Mouse (Mus musculus): ENCODE results near the gene Olfr331. TPM values are rescaled to one million over a fixed set of nuclear protein-coding genes. Genes with fewer than 3 reads are reported as not detected.
"Not testable (repeated sequence)": the region's sequence is repeated elsewhere in the genome, so short reads cannot be mapped to it uniquely, and the experiment has no call there.

Gene Olfr331
- not detected in 2 replicates for total RNA-seq (2014; fragmentation: Nextera tagmentation)
- total RNA-seq (2017), result not detected in 2 replicates

DNA sequence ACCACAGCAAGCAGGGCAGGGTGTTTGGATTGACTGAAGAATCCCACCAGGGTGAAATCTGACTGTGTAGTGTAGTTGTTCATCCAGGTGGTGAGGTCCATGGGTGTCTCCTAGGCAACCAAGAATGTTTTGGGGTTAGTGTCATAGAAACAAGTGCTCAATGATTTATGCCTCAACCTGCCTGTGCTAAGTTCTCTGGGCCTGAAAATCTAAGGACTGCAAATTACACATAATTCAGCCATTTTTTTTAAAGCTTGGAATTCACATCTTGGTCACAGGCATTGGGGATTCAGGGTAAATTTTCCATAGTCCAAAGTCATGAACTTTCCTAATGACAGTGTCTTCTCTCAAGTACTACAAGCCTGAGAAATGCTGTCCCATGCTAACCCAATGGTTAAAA is at the start of gene Olfr331:
Olfr331 (minus strand) TSS at position 101 of the 400 bp plus-strand sequence.
- ATAC-seq (replicated peaks; ENCODE audit: poor library complexity, severe bottlenecking), result not testable (repeated sequence)

GRCm38 (mm10) chr11:58546322-58546721 is 44.0 kb upstream of the Olfr331 start, which contains the start of gene Olfr329-ps:
Olfr329-ps (minus strand) TSS chr11:58546422.
- ATAC-seq (replicated peaks; ENCODE audit: poor library complexity, severe bottlenecking), result no peak

- ATAC-seq (replicated peaks; ENCODE audit: poor library complexity, severe bottlenecking), result not testable (repeated sequence)
Observed at GRCm38 (mm10) chr11:58534736-58535135, 32.4 kb upstream of the Olfr331 start, which contains the start of gene Olfr330. Olfr330 (minus strand) TSS chr11:58534836.

- ATAC-seq (replicated peaks; ENCODE audit: poor library complexity, severe bottlenecking), result not testable (repeated sequence)
Observed at GRCm38 (mm10) chr11:58519756-58520155, 17.4 kb upstream of the Olfr331 start.

- not testable (repeated sequence) for ATAC-seq (replicated peaks; ENCODE audit: poor library complexity, severe bottlenecking)
Observed at GRCm38 (mm10) chr11:58518916-58519315, 16.5 kb upstream of the Olfr331 start.

- ATAC-seq (replicated peaks; ENCODE audit: poor library complexity, severe bottlenecking), result peak; percentile 44; the same call in 1 of the 2 replicates
Observed at GRCm38 (mm10) chr11:58509058-58509457, 6.7 kb upstream of the Olfr331 start.

GRCm38 (mm10) chr11:58499290-58499689 is 3.1 kb downstream of the Olfr331 start:
- ATAC-seq (replicated peaks; ENCODE audit: poor library complexity, severe bottlenecking), result no peak

- no peak for ATAC-seq (replicated peaks; ENCODE audit: poor library complexity, severe bottlenecking)
Observed at GRCm38 (mm10) chr11:58498761-58499160, 3.6 kb downstream of the Olfr331 start.

- ATAC-seq (replicated peaks; ENCODE audit: poor library complexity, severe bottlenecking), result no peak
Observed at GRCm38 (mm10) chr11:58492455-58492854, 9.9 kb downstream of the Olfr331 start, which contains the start of gene Olfr332. Olfr332 (minus strand) TSS chr11:58492555.

GRCm38 (mm10) chr11:58462170-58462569 is 40.2 kb downstream of the Olfr331 start, which contains the start of gene Olfr30:
Olfr30 (minus strand) TSS chr11:58462270.
- no peak for ATAC-seq (replicated peaks; ENCODE audit: poor library complexity, severe bottlenecking)

GRCm38 (mm10) chr11:58453592-58453991 is 48.8 kb downstream of the Olfr331 start:
- no peak for ATAC-seq (replicated peaks; ENCODE audit: poor library complexity, severe bottlenecking)

DNA sequence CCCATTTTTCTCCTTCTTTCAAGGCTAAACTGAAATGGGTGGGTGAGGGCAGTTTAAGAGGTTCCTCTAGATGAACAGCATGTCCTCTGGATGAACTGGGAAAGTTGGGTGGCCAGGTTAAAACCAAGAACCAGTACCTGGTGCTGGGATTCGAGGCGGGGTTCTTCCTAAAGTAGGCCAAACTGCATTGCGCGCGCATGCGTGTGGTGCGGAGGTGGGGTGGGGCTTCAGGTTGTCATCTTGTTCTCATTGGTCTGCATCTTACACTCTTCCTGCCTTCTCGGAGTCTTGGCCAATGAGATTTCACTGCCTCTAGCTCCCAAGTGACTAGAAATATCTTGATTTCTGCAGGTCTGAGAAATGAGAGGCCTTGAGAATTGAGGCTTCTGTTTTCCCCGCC is 49.6 kb downstream of the Olfr331 start, which contains the start of gene Lypd9:
Lypd9 (minus strand) TSS at position 165 of the 400 bp plus-strand sequence.
- no peak for ATAC-seq (replicated peaks; ENCODE audit: poor library complexity, severe bottlenecking)

Other genes starting within 250 kb of the Olfr331 start
- gene 4930438A08Rik, start 227.8 kb downstream of the Olfr331 start, total RNA-seq (2014; fragmentation: Nextera tagmentation), result 2.2 TPM in 1 of 2 replicates, not detected in the other
- 2.8 and 4.7 TPM in 2 replicates for gene 4930438A08Rik, start 227.8 kb downstream of the Olfr331 start, total RNA-seq (2017)
- 35.3 and 35.8 TPM in 2 replicates for gene Zfp692, start 195.5 kb downstream of the Olfr331 start, total RNA-seq (2014; fragmentation: Nextera tagmentation)
- gene Zfp692, start 195.5 kb downstream of the Olfr331 start, total RNA-seq (2017), result 22.7 and 27.7 TPM in 2 replicates
- gene Zfp672, start 172.2 kb downstream of the Olfr331 start, total RNA-seq (2014; fragmentation: Nextera tagmentation), result 10.9 and 19.5 TPM in 2 replicates
- 22.6 and 26.4 TPM in 2 replicates for gene Zfp672, start 172.2 kb downstream of the Olfr331 start, total RNA-seq (2017)
- 4.5 and 10.7 TPM in 2 replicates for gene Sh3bp5l, start 171.8 kb downstream of the Olfr331 start, total RNA-seq (2014; fragmentation: Nextera tagmentation)
- gene Sh3bp5l, start 171.8 kb downstream of the Olfr331 start, total RNA-seq (2017), result 10.3 and 17.8 TPM in 2 replicates
- gene Lypd8, start 123.5 kb downstream of the Olfr331 start, total RNA-seq (2014; fragmentation: Nextera tagmentation), result not detected in 2 replicates
- gene Lypd8, start 123.5 kb downstream of the Olfr331 start, total RNA-seq (2017), result not detected in 2 replicates
- not detected in 2 replicates for gene 1810065E05Rik, start 81.5 kb downstream of the Olfr331 start, total RNA-seq (2014; fragmentation: Nextera tagmentation)
- not detected in 2 replicates for gene 1810065E05Rik, start 81.5 kb downstream of the Olfr331 start, total RNA-seq (2017)
- gene Gm12253, start 70.0 kb downstream of the Olfr331 start, total RNA-seq (2014; fragmentation: Nextera tagmentation), result not detected in 2 replicates
- gene Gm12253, start 70.0 kb downstream of the Olfr331 start, total RNA-seq (2017), result not detected in 2 replicates
- gene Lypd9, start 49.6 kb downstream of the Olfr331 start, total RNA-seq (2014; fragmentation: Nextera tagmentation), result not detected in 2 replicates
- not detected in 2 replicates for gene Lypd9, start 49.6 kb downstream of the Olfr331 start, total RNA-seq (2017)
- not detected in 2 replicates for gene Olfr30, start 40.3 kb downstream of the Olfr331 start, total RNA-seq (2014; fragmentation: Nextera tagmentation)
- not detected in 2 replicates for gene Olfr30, start 40.3 kb downstream of the Olfr331 start, total RNA-seq (2017)
- not detected in 2 replicates for gene Olfr332, start 10.0 kb downstream of the Olfr331 start, total RNA-seq (2014; fragmentation: Nextera tagmentation)
- gene Olfr332, start 10.0 kb downstream of the Olfr331 start, total RNA-seq (2017), result not detected in 2 replicates
- gene Olfr330, start 32.3 kb upstream of the Olfr331 start, total RNA-seq (2014; fragmentation: Nextera tagmentation), result not detected in 2 replicates
- gene Olfr330, start 32.3 kb upstream of the Olfr331 start, total RNA-seq (2017), result not detected in 2 replicates
- gene Olfr329-ps, start 43.9 kb upstream of the Olfr331 start, total RNA-seq (2014; fragmentation: Nextera tagmentation), result not detected in 2 replicates
- not detected in 2 replicates for gene Olfr329-ps, start 43.9 kb upstream of the Olfr331 start, total RNA-seq (2017)
- gene Olfr328, start 53.1 kb upstream of the Olfr331 start, total RNA-seq (2014; fragmentation: Nextera tagmentation), result not detected in 2 replicates
- not detected in 2 replicates for gene Olfr328, start 53.1 kb upstream of the Olfr331 start, total RNA-seq (2017)
- gene Olfr224, start 68.0 kb upstream of the Olfr331 start, total RNA-seq (2014; fragmentation: Nextera tagmentation), result not detected in 2 replicates
- gene Olfr224, start 68.0 kb upstream of the Olfr331 start, total RNA-seq (2017), result not detected in 2 replicates
- not detected in 2 replicates for gene Olfr325, start 75.2 kb upstream of the Olfr331 start, total RNA-seq (2014; fragmentation: Nextera tagmentation)
- not detected in 2 replicates for gene Olfr325, start 75.2 kb upstream of the Olfr331 start, total RNA-seq (2017)
- gene Olfr324, start 92.5 kb upstream of the Olfr331 start, total RNA-seq (2014; fragmentation: Nextera tagmentation), result not detected in 2 replicates
- not detected in 2 replicates for gene Olfr324, start 92.5 kb upstream of the Olfr331 start, total RNA-seq (2017)
- gene 2210407C18Rik, start 113.5 kb upstream of the Olfr331 start, total RNA-seq (2014; fragmentation: Nextera tagmentation), result not detected in 2 replicates
- gene 2210407C18Rik, start 113.5 kb upstream of the Olfr331 start, total RNA-seq (2017), result not detected in 2 replicates
- gene Olfr323, start 127.9 kb upstream of the Olfr331 start, total RNA-seq (2014; fragmentation: Nextera tagmentation), result not detected in 2 replicates
- gene Olfr323, start 127.9 kb upstream of the Olfr331 start, total RNA-seq (2017), result not detected in 2 replicates
- gene Trim58, start 137.9 kb upstream of the Olfr331 start, total RNA-seq (2014; fragmentation: Nextera tagmentation), result 1.4 and 1.6 TPM in 2 replicates
- gene Trim58, start 137.9 kb upstream of the Olfr331 start, total RNA-seq (2017), result 0.31 and 0.56 TPM in 2 replicates
- not detected in 2 replicates for gene Olfr322, start 156.2 kb upstream of the Olfr331 start, total RNA-seq (2014; fragmentation: Nextera tagmentation)
- not detected in 2 replicates for gene Olfr322, start 156.2 kb upstream of the Olfr331 start, total RNA-seq (2017)
- gene Olfr320, start 178.5 kb upstream of the Olfr331 start, total RNA-seq (2014; fragmentation: Nextera tagmentation), result not detected in 2 replicates
- not detected in 2 replicates for gene Olfr320, start 178.5 kb upstream of the Olfr331 start, total RNA-seq (2017)
- gene Olfr319, start 196.6 kb upstream of the Olfr331 start, total RNA-seq (2014; fragmentation: Nextera tagmentation), result not detected in 2 replicates
- not detected in 2 replicates for gene Olfr319, start 196.6 kb upstream of the Olfr331 start, total RNA-seq (2017)
- gene Olfr318, start 221.4 kb upstream of the Olfr331 start, total RNA-seq (2014; fragmentation: Nextera tagmentation), result not detected in 2 replicates
- not detected in 2 replicates for gene Olfr318, start 221.4 kb upstream of the Olfr331 start, total RNA-seq (2017)
- gene Olfr317, start 236.6 kb upstream of the Olfr331 start, total RNA-seq (2014; fragmentation: Nextera tagmentation), result not detected in 2 replicates
- gene Olfr317, start 236.6 kb upstream of the Olfr331 start, total RNA-seq (2017), result not detected in 2 replicates

All from granulocyte monocyte progenitor cell, adult 5-6 weeks (primary cell).